Mouse (Mus musculus): ENCODE data around the gene Med12l.

Gene Med12l

DNA sequence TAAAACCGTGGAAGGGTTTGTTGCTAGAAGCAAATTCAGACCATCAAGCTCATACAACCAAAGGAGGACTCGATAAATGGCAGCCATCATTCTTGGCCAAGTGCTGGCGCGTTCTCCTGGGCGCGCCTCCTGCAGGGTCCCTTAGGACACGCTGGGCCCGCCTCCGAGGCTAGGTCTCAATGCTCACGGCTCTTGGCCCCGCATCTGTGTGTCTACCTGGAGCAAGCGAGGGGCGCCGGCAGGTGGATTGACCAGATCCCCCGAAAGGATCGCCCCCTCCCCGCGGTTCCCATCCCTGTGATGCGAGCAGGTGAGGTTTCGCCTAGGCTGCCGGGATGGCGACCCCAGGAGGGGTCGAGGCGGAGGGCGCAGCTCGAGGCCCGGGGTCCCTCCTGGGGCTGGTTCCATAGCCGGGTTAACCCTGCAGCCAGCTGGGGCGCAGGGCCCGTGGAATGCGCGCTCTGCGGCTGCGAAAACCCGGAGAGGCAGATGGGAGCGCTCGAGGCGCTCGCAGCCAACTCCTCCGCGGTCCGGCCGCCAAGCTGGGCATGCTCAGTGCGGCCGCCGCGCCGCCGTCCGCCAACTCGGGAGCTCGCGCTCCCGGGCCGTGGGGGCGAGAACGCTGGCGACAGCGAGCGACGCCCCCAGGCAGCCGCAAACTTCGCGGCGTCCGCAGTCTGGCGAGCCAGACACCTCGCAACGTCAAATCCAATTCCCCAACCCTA, at the start of gene Med12l:
TSS of gene Med12l (plus strand) at position 555 of the 725 bp plus-strand sequence.
- peak; percentile 89 for DNase-seq

GRCm38 (mm10) chr3:58961166-58961565, 44.5 kb upstream of the Med12l start:
- no peak for DNase-seq

- DNase-seq, result no peak
Observed at GRCm38 (mm10) chr3:58977413-58977812, 28.2 kb upstream of the Med12l start.

DNA sequence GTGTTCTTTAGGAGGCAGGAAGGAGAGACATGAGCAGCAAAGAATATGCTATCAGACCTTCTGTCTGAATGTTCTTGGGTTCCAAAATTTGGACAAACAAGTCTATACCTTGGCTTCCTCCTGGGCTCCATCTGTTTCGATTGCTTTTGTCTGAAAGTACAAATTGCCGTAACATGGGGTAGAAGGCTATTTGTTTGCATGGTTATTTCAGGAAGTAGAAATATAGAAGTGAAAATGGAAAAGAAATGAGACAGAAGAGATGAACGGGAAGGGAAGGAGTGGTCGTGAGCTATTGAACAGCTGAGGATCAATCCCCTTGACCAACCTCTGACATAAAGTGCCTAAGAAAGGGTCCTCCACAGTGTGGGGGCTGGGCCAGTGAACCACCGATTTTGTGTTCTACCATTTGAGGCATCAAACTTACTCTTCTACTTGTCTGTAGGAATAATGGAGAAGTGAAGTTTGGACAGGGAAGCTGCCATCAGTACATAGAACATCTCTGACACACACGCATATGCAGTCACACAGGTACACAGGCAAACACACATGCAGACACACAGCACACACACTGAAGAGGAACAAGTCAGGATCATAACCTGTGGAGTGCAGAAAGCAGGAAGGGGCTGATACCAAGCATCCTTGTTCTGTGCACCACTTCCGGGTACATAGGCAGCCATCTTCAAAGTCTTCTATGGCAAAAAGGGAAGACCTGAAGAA, 27.6 kb upstream of the Med12l start:
- DNase-seq, result no peak

DNA sequence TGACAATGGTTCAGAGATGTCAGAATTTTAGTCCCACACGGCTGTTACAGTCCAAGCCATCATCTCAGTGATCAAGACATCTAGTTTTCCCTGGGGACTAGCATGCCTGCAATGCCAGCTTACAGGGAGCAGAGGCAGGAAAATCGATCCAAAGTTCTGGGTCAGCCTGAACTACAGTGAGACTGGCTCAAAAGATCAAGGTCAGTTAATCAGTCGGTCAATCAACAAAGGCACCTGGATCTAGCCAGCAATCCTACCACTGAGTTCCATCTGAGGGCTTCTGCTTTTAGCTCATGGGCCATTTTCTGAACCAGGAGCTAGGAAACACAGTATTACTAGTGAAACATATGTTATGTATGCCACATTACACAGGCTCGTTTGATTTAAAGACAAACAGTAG, 25.0 kb upstream of the Med12l start:
- no peak for DNase-seq

- peak; percentile 90 for DNase-seq
Observed at GRCm38 (mm10) chr3:58982896-58983837, 22.5 kb upstream of the Med12l start.

DNA sequence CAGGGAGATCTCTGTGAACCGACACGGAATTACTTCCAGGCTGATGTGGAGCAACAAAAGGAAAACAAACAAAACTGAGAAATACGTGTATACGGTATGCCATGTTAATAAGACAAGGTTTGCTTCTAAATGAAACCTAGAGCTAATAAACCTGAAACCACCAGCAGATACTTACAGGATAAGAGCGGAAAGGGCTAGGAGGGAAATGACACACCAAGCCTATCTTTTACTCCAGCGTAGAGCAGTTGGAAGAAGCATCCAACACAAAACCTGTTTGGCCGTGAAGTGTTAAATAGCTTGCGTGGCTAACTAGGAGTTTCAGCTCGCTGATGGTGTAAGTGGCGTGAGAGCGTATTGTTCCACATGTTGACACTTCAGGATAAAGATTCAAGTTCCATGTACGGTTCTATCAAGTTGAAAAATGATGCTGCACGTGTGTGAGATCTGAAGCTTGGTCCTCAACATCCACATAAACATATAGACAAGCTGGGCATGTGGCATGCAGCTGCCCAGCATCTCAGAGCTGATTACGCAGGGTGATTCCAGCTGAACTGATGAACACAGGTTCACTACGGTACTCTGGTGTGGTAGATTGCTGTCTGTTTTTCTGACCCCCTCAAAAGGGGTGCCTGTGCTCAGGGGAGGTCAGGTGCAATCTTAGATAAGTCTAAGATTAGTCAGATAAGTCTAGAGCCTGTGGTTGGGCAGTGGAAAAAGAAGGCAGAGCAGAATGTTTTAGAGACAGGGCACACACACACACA, 21.6 kb upstream of the Med12l start:
- DNase-seq, result no peak

DNA sequence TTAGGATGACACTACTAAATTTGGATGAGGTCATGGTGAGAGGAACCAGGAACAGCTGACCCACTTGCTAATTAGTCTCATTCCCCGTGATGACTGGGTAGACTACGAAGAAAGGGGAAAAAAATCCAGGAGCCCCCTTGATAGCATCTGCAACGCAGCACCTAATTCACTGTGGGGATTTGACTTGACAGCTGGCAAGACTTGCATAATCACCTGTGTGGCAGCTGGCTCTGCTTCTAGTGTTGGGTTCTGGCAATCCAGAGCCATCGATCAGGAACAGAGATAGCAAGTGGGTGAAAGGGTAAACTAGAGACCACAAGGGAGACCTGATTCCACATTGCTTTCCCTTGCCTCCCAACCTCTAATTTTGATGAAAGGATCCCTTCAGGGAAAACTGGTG, 19.8 kb upstream of the Med12l start:
- no peak for DNase-seq

DNA sequence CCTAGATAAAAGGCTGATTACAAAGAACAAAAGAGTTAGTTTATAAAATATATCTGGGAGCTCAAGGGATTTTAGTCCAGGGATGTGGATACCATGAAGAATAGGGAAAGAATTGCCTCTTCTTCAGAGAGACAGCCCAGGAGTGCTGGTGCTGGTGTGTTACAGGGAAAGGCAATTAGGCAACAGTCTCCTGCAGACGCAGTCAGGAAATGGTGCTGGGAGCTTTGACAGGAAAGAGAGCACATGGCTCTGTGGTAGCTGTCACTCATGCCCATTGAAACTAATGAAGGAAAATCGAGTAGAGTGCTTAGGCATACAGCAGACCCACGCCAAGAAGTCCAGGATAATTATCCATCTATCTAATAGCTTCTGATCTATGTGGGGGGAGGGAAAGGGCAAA, 16.3 kb upstream of the Med12l start:
- no peak for DNase-seq

DNA sequence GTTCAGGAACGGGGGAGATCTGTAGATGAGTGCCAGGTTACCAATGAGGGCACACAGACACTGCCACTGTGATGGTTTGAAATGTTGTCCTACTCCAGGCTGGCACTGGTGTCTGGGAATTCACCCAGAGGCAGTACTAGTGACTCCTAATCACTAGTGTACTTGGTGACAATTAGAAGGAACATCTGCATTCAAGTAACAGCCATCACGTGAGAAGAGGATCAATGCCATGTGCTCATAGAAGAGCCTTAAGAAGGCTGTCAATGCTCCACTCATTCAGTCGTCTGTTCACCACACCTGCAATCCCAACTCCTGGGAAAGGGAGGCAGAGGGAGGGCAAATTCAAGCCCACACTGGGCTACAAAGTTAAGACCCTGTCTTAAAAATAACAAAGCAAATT, 15.1 kb upstream of the Med12l start:
- DNase-seq, result no peak

GRCm38 (mm10) chr3:58992122-58992521, 13.5 kb upstream of the Med12l start:
- no peak for DNase-seq

GRCm38 (mm10) chr3:58993619-58994018, 12.0 kb upstream of the Med12l start:
- DNase-seq, result no peak

DNA sequence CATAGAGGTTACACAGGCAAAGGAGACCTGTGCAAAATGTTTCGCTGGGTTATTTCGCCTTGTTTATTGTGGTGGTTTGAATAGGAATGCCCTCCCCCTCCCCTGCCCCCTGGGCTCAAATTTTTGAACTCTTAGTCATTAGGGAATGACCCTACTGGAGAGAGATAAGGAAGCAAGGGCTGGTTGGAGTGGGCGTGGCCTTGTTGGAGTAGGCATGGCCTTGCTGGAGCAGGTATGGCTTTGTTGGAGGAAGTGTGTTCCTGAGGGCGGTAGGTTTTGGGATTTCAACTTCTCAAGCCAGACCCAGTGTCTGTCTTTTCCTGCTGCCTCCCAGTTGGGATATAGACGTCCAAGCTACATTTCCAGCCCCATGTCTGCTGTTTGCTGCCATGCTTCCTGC, 1.9 kb upstream of the Med12l start:
- DNase-seq, result no peak

- peak; percentile 82 for DNase-seq
Observed at GRCm38 (mm10) chr3:59005996-59006730, 538 bp downstream of the Med12l start.

DNA sequence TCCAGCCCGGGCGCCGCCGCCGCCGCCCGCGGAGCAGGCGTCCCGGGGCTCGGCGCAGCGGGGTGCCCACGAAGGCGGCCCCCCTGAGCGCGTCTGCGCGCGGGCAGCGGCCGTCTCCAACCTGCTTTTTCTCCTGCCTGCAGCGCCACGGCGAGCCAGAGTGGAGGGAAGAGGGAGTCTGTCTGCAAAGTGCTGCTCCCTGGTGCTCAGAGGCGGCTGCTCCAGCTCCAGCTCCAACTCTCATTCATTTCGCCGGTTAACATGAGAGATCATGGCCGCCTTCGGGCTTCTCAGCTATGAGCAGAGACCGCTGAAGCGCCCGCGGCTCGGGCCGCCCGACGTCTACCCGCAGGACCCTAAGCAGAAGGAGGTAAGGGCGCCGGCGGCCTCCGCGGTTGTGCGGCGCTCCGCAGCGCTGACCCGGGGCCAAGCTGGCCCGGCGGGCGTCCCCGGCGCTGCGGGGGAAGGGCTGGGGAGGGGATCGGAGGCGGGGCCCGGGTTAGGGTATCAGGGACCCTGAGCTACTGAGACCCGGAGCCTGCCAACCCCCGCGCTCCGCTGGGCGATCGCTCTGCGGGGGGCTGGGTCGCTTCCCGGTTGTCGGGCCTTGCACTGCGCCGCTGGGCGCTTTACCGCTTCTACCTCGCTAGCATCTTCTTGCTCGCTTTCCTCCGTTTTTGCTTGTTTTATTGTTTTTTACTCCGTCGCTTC, 1.3 kb downstream of the Med12l start:
- DNase-seq, result peak; percentile 87

GRCm38 (mm10) chr3:59010276-59010675, 4.7 kb downstream of the Med12l start:
- DNase-seq, result no peak

DNA sequence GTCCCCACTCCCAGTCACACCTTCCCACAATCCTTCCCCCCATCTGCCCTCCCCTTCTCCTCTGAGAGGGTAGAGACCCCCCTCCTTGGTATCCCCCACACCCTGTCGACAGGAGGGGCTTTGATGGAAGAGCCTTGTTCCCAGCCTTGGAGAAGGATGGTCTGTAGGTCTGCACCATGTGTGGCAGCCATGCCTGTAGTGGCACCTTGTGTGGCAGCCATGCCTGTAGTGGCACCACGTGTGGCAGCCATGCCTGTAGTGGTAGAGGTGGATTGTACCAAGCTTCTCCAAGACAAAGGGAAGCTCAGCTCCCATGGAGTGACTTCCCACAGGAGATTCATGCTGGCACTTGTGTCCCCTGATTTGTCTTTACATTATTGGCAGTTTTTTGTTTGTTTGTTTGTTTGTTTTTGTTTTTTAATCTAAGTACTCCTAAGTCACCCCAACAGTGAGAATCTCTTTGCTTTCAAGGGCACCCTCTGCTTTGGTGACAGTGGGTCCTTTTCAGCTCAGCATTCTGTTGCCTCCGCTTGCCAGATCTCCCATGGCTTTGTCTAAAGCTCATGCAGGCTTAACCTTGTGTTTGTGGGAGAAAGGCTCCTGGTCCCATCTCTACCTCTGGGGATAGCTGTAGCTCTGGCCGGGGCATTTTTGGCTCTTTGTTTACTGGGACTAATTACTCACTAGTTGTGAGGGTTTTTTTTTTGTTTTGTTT, 10.2 kb downstream of the Med12l start:
- no peak for DNase-seq

- DNase-seq, result no peak
Observed at GRCm38 (mm10) chr3:59016501-59016900, 10.9 kb downstream of the Med12l start.

- DNase-seq, result no peak
Observed at GRCm38 (mm10) chr3:59021236-59021635, 15.6 kb downstream of the Med12l start.

GRCm38 (mm10) chr3:59022251-59022650, 16.6 kb downstream of the Med12l start:
- DNase-seq, result no peak

- no peak for DNase-seq
Observed at GRCm38 (mm10) chr3:59022971-59023370, 17.3 kb downstream of the Med12l start.
